Mouse (Mus musculus): Measurements from ENCODE around the gene Psmc6.

The Psmc6 gene

GRCm38 (mm10) chr14:45329589-45330181, at the start of gene Psmc6:
TSS of gene Psmc6 (plus strand) at chr14:45329788.
- DNase-seq (ENCODE audit: extremely low spot score): peak; percentile 93

- no peak for DNase-seq (ENCODE audit: extremely low spot score)
Measured at GRCm38 (mm10) chr14:45282066-45282465, 47.5 kb upstream of the Psmc6 start.

GRCm38 (mm10) chr14:45291608-45292007, 38.0 kb upstream of the Psmc6 start:
- no peak for DNase-seq (ENCODE audit: extremely low spot score)

GRCm38 (mm10) chr14:45303939-45304338, 25.6 kb upstream of the Psmc6 start:
- no peak for DNase-seq (ENCODE audit: extremely low spot score)

GRCm38 (mm10) chr14:45304389-45304788, 25.2 kb upstream of the Psmc6 start:
- no peak for DNase-seq (ENCODE audit: extremely low spot score)

GRCm38 (mm10) chr14:45305852-45306251, 23.7 kb upstream of the Psmc6 start:
- no peak for DNase-seq (ENCODE audit: extremely low spot score)

GRCm38 (mm10) chr14:45307630-45308328, 21.8 kb upstream of the Psmc6 start:
- DNase-seq (ENCODE audit: extremely low spot score): no peak

GRCm38 (mm10) chr14:45309646-45310045, 19.9 kb upstream of the Psmc6 start:
- no peak for DNase-seq (ENCODE audit: extremely low spot score)

- no peak for DNase-seq (ENCODE audit: extremely low spot score)
Measured at GRCm38 (mm10) chr14:45310101-45310500, 19.5 kb upstream of the Psmc6 start.

- DNase-seq (ENCODE audit: extremely low spot score): no peak
Measured at GRCm38 (mm10) chr14:45316927-45317326, 12.7 kb upstream of the Psmc6 start.

- no peak for DNase-seq (ENCODE audit: extremely low spot score)
Measured at GRCm38 (mm10) chr14:45317921-45318411, 11.6 kb upstream of the Psmc6 start.

- peak; percentile 85 for DNase-seq (ENCODE audit: extremely low spot score)
Measured at GRCm38 (mm10) chr14:45318426-45319236, 11.0 kb upstream of the Psmc6 start, which contains the start of gene Ero1l. TSS of gene Ero1l (minus strand) at chr14:45318771.

- DNase-seq (ENCODE audit: extremely low spot score): no peak
Measured at GRCm38 (mm10) chr14:45319237-45319610, 10.4 kb upstream of the Psmc6 start.

- DNase-seq (ENCODE audit: extremely low spot score): no peak
Measured at GRCm38 (mm10) chr14:45320111-45320510, 9.5 kb upstream of the Psmc6 start.

- DNase-seq (ENCODE audit: extremely low spot score): no peak
Measured at GRCm38 (mm10) chr14:45321067-45321466, 8.5 kb upstream of the Psmc6 start.

- no peak for DNase-seq (ENCODE audit: extremely low spot score)
Measured at GRCm38 (mm10) chr14:45321622-45322021, 8.0 kb upstream of the Psmc6 start.

GRCm38 (mm10) chr14:45322450-45322849, 7.1 kb upstream of the Psmc6 start:
- no peak for DNase-seq (ENCODE audit: extremely low spot score)

- no peak for DNase-seq (ENCODE audit: extremely low spot score)
Measured at GRCm38 (mm10) chr14:45323320-45323719, 6.3 kb upstream of the Psmc6 start.

GRCm38 (mm10) chr14:45325471-45325870, 4.1 kb upstream of the Psmc6 start:
- no peak for DNase-seq (ENCODE audit: extremely low spot score)

GRCm38 (mm10) chr14:45328072-45328713, 1.4 kb upstream of the Psmc6 start:
- no peak for DNase-seq (ENCODE audit: extremely low spot score)

- DNase-seq (ENCODE audit: extremely low spot score): no peak
Measured at GRCm38 (mm10) chr14:45329018-45329588, 485 bp upstream of the Psmc6 start.

All from embryo, embryonic 9.5 days (tissue).